Mouse (Mus musculus) midbrain, embryonic 15.5 days (tissue): ENCODE data around the gene Slc25a13. TPM values are rescaled to one million over a fixed set of nuclear protein-coding genes. Genes with fewer than 3 reads are reported as not detected.
"Not testable (repeated sequence)": the region's sequence is repeated elsewhere in the genome, so short reads cannot be mapped to it uniquely, and the experiment has no call there.

Experiments
- ATAC-seq: fragments of 200-750 bp; cut with Nextera tagmentation; replicated peaks from 2 replicates; pipeline ENCODE4 v1.8.0; 2017; ENCODE audit warnings: moderate TSS enrichment
- H3K27ac ChIP-seq: fragments of 300-500 bp; sonication (generic); 2 replicates; pipeline ENCODE4 v1.5.1; 2015; ENCODE audit warnings: mild to moderate bottlenecking, inconsistent platforms
- H3K27me3 ChIP-seq: fragments of 300-500 bp; sonication (generic); replicated peaks from 2 replicates; pipeline ENCODE4 v1.6.1; 2015; ENCODE audit warnings: inconsistent platforms
- H3K36me3 ChIP-seq: fragments of 300-500 bp; sonication (generic); replicated peaks from 2 replicates; pipeline ENCODE4 v1.6.1; 2015; ENCODE audit warnings: inconsistent platforms
- H3K4me1 ChIP-seq: fragments of 300-500 bp; sonication (generic); 2 replicates; pipeline ENCODE4 v1.6.1; 2015; ENCODE audit warnings: inconsistent platforms
- H3K4me2 ChIP-seq: fragments of 300-500 bp; sonication (generic); 2 replicates; pipeline ENCODE4 v1.6.1; 2015; ENCODE audit warnings: inconsistent platforms, mild to moderate bottlenecking, moderate library complexity
- H3K4me3 ChIP-seq: fragments of 300-500 bp; sonication (generic); 2 replicates; pipeline ENCODE4 v1.5.1; 2015; ENCODE audit warnings: mild to moderate bottlenecking, inconsistent platforms
- H3K9ac ChIP-seq: fragments of 300-500 bp; sonication (generic); 2 replicates; pipeline ENCODE4 v1.6.1; 2015; ENCODE audit warnings: mild to moderate bottlenecking, inconsistent platforms
- H3K9me3 ChIP-seq: fragments of 300-500 bp; sonication (generic); 2 replicates; pipeline ENCODE4 v1.6.1; 2016; ENCODE audit warnings: inconsistent platforms
- WGBS: fragments of 180-500 bp; shearing (Covaris S2); methylation state at CpG from one replicate; pipeline ENCODE4 v1.1.7; 2015; ENCODE audit warnings: mixed read lengths; 5-methylcytosine and 5-hydroxymethylcytosine counted together
- polyA plus RNA-seq: library from polyadenylated mRNA; unstranded; fragments of >200 nt; fragmentation: Nextera tagmentation; extraction: Ambion mirVana; gene quantifications from 2 replicates; pipeline ENCODE4 v1.2.1, GENCODE M21; 2015

The Slc25a13 gene
- polyA plus RNA-seq, 1 experiment from 2014 or later, result 3.8 TPM

DNA sequence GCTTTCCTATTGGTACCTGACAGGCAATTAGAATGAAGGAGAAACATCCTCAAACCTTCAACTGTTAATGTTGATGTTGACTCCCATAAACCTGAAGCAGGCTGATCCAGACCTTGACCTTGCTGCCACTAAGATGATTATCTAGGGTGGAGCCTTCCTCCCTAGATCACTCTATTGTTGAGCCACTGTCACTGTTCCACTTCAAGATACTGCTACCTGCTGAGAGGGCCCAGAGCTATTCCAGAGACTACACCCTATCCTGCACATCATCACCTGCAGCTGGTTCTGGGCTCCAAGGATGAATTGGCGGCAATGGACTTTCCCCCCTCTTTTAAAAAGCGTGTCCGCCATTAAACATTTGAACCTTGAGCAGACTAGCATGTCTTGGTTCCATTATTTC, 18.9 kb downstream of the Slc25a13 start:
- WGBS, result 99% methylated on average over 3 of the region's 3 CpGs
- H3K36me3 ChIP-seq, H3K4me2 ChIP-seq: not testable (repeated sequence)

GRCm38 (mm10) chr6:6197339-6197738, 19.6 kb downstream of the Slc25a13 start:
- no peak for ATAC-seq
- Histone ChIP-seq H3K27ac (no peak overlapping the region), H3K4me2 (no peak overlapping the region), H3K4me1 (no peaks in the 10 kb centered on the region), H3K27me3 (no peaks in the 10 kb centered on the region), H3K9ac (no peak overlapping the region), H3K36me3 (no peaks in the 10 kb centered on the region), H3K9me3 (no peaks in the 10 kb centered on the region), H3K4me3 (no peak overlapping the region)
- WGBS, result 86% methylated on average over 6 of the region's 6 CpGs

More for the DNA sequence above, 18.9 kb downstream of the Slc25a13 start:
- not testable (repeated sequence) for H3K9me3 ChIP-seq, H3K4me1 ChIP-seq, H3K27ac ChIP-seq, H3K4me3 ChIP-seq, ATAC-seq, H3K27me3 ChIP-seq, H3K9ac ChIP-seq

- Histone ChIP-seq H3K36me3 (no peaks in the 10 kb centered on the region), H3K27ac (no peak overlapping the region), H3K4me2 (no peak overlapping the region), H3K4me1 (no peaks in the 10 kb centered on the region), H3K9ac (no peak overlapping the region), H3K9me3 (no peaks in the 10 kb centered on the region), H3K4me3 (no peak overlapping the region), H3K27me3 (no peaks in the 10 kb centered on the region)
- 83% methylated on average over 4 of the region's 4 CpGs for WGBS
- ATAC-seq, result no peak
Measured at GRCm38 (mm10) chr6:6196527-6196926, 20.4 kb downstream of the Slc25a13 start.

GRCm38 (mm10) chr6:6194831-6195230, 22.1 kb downstream of the Slc25a13 start:
- 88% methylated on average over 6 of the region's 6 CpGs for WGBS
- no peaks in the 10 kb centered on the region for H3K9me3 ChIP-seq
- no peak overlapping the region for H3K4me2 ChIP-seq
- H3K9ac ChIP-seq, result no peak overlapping the region
- H3K36me3 ChIP-seq, result no peaks in the 10 kb centered on the region
- no peaks in the 10 kb centered on the region for H3K4me1 ChIP-seq
- H3K27me3 ChIP-seq, result no peaks in the 10 kb centered on the region
- no peak overlapping the region for H3K4me3 ChIP-seq
- no peak for ATAC-seq
- no peak overlapping the region for H3K27ac ChIP-seq

DNA sequence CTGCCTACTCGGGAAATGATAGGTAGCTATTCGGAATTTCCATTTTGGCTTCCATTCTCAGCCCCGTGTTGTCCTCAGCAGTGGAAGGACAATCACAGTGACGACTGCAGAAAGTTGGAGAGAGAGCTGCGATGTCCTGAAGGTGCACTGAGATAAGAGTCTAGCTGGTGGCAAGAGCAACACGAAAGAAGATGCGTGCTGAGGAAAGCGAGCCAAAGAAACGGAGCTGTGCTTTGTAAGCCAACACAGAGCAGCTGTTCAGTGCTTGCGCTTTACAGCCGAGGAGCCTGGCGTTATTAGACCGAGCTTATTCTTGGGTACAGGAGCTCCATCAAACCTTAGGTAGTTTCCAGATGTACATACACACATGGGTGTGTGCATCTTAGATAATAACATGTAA, 23.1 kb downstream of the Slc25a13 start:
- Histone ChIP-seq H3K9ac (no peak overlapping the region), H3K4me2 (no peak overlapping the region), H3K36me3 (no peaks in the 10 kb centered on the region), H3K4me1 (no peaks in the 10 kb centered on the region), H3K27ac (no peak overlapping the region), H3K9me3 (no peaks in the 10 kb centered on the region), H3K27me3 (no peaks in the 10 kb centered on the region), H3K4me3 (no peak overlapping the region)
- 96% methylated on average over 13 of the region's 13 CpGs for WGBS
- no peak for ATAC-seq

DNA sequence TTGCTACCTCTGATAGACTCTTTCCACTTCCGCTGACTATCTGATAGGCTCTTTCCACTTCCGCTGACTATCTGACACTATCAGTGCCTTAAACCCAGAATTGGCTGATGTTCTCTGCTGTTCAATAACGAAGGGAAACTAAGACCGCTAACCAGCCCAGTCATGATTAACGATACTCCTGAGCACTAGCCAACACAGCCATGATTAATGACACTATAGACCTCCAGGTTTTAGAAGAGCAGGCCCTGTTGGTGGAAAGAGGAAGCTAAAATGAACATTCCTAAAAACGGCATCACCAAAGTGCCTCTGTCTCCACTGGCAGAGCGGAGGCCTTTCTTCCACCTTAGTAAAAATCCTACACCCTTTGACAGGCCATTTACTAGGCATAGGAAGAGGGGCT, 24.6 kb downstream of the Slc25a13 start:
- no peak overlapping the region for H3K27ac ChIP-seq
- H3K4me3 ChIP-seq, result no peak overlapping the region
- no peak overlapping the region for H3K4me2 ChIP-seq
- no peak for ATAC-seq
- H3K9me3 ChIP-seq, result no peaks in the 10 kb centered on the region
- 94% methylated on average over 7 of the region's 7 CpGs for WGBS
- H3K27me3 ChIP-seq, result no peaks in the 10 kb centered on the region
- no peak overlapping the region for H3K9ac ChIP-seq
- no peaks in the 10 kb centered on the region for H3K36me3 ChIP-seq
- no peaks in the 10 kb centered on the region for H3K4me1 ChIP-seq

- 79% methylated on average over 8 of the region's 8 CpGs for WGBS
- no peak for ATAC-seq
- Histone ChIP-seq H3K4me1 (no peaks in the 10 kb centered on the region), H3K27ac (no peak overlapping the region), H3K9me3 (no peaks in the 10 kb centered on the region), H3K4me2 (no peak overlapping the region), H3K4me3 (no peak overlapping the region), H3K36me3 (no peaks in the 10 kb centered on the region), H3K27me3 (no peaks in the 10 kb centered on the region), H3K9ac (no peak overlapping the region)
Measured at GRCm38 (mm10) chr6:6191596-6192337, 25.2 kb downstream of the Slc25a13 start.

GRCm38 (mm10) chr6:6188970-6189369, 28.0 kb downstream of the Slc25a13 start:
- 89% methylated on average over 6 of the region's 6 CpGs for WGBS
- Histone ChIP-seq H3K4me1 (no peaks in the 10 kb centered on the region), H3K27me3 (no peaks in the 10 kb centered on the region), H3K9ac (no peak overlapping the region), H3K4me3 (no peak overlapping the region), H3K9me3 (no peaks in the 10 kb centered on the region), H3K4me2 (no peak overlapping the region), H3K36me3 (no peaks in the 10 kb centered on the region), H3K27ac (no peak overlapping the region)
- no peak for ATAC-seq

- 91% methylated on average over 4 of the region's 4 CpGs for WGBS
- no peak for ATAC-seq
- no peaks in the 10 kb centered on the region for H3K9me3 ChIP-seq
- no peak overlapping the region for H3K4me3 ChIP-seq
- H3K4me1 ChIP-seq, result no peaks in the 10 kb centered on the region
- H3K4me2 ChIP-seq, result no peak overlapping the region
- no peak overlapping the region for H3K27ac ChIP-seq
- no peaks in the 10 kb centered on the region for H3K27me3 ChIP-seq
- no peaks in the 10 kb centered on the region for H3K36me3 ChIP-seq
- H3K9ac ChIP-seq, result no peak overlapping the region
Measured at GRCm38 (mm10) chr6:6186468-6186867, 30.5 kb downstream of the Slc25a13 start.

- no peak overlapping the region for H3K4me2 ChIP-seq
- no peaks in the 10 kb centered on the region for H3K9me3 ChIP-seq
- H3K27me3 ChIP-seq, result no peaks in the 10 kb centered on the region
- no peaks in the 10 kb centered on the region for H3K36me3 ChIP-seq
- 93% methylated on average over 3 of the region's 3 CpGs for WGBS
- no peak overlapping the region for H3K9ac ChIP-seq
- no peaks in the 10 kb centered on the region for H3K4me1 ChIP-seq
- H3K27ac ChIP-seq, result no peak overlapping the region
- no peak for ATAC-seq
- H3K4me3 ChIP-seq, result no peak overlapping the region
Measured at GRCm38 (mm10) chr6:6185735-6186068, 31.3 kb downstream of the Slc25a13 start.

GRCm38 (mm10) chr6:6184921-6185734, 31.8 kb downstream of the Slc25a13 start:
- WGBS, result 86% methylated on average over 7 of the region's 7 CpGs
- Histone ChIP-seq H3K27ac (no peak overlapping the region), H3K4me1 (no peaks in the 10 kb centered on the region), H3K36me3 (no peaks in the 10 kb centered on the region), H3K4me2 (no peak overlapping the region), H3K4me3 (no peak overlapping the region), H3K9ac (no peak overlapping the region), H3K27me3 (no peaks in the 10 kb centered on the region), H3K9me3 (no peaks in the 10 kb centered on the region)
- no peak for ATAC-seq

GRCm38 (mm10) chr6:6183601-6184000, 33.4 kb downstream of the Slc25a13 start:
- no peak overlapping the region for H3K27ac ChIP-seq
- no peaks in the 10 kb centered on the region for H3K9me3 ChIP-seq
- no peaks in the 10 kb centered on the region for H3K4me1 ChIP-seq
- H3K36me3 ChIP-seq, result no peaks in the 10 kb centered on the region
- no peak for ATAC-seq
- H3K9ac ChIP-seq, result no peak overlapping the region
- no peaks in the 10 kb centered on the region for H3K27me3 ChIP-seq
- H3K4me3 ChIP-seq, result no peak overlapping the region
- WGBS, result 60% methylated on average over 8 of the region's 8 CpGs
- no peak overlapping the region for H3K4me2 ChIP-seq

GRCm38 (mm10) chr6:6182191-6182590, 34.8 kb downstream of the Slc25a13 start:
- ATAC-seq, result no peak
- Histone ChIP-seq H3K27me3 (no peaks in the 10 kb centered on the region), H3K27ac (no peak overlapping the region), H3K36me3 (no peaks in the 10 kb centered on the region), H3K9me3 (no peaks in the 10 kb centered on the region), H3K4me2 (no peak overlapping the region), H3K4me3 (no peak overlapping the region), H3K4me1 (no peaks in the 10 kb centered on the region), H3K9ac (no peak overlapping the region)
- 94% methylated on average over 7 of the region's 7 CpGs for WGBS
